Mouse (Mus musculus): ENCODE data around the gene Ube2i. TPM values are rescaled to one million over a fixed set of nuclear protein-coding genes. Genes with fewer than 3 reads are reported as not detected.

The Ube2i gene
- total RNA-seq, 2 experiments from 2014 or later = 91.6 to 97.5 TPM

GRCm38 (mm10) chr17:25221821-25222503, 52.5 kb downstream of the Ube2i start:
- intact Hi-C loops (cut with DNase I) = no loop called here
- no peak for DNase-seq (ENCODE audit: low spot score)

- DNase-seq (ENCODE audit: low spot score) = no peak
- intact Hi-C loops (cut with DNase I) = no loop called here
Observed at GRCm38 (mm10) chr17:25220746-25221145, 53.7 kb downstream of the Ube2i start.

- intact Hi-C loops (cut with DNase I) = no loop called here
- DNase-seq (ENCODE audit: low spot score) = no peak
Observed at GRCm38 (mm10) chr17:25219492-25220295, 54.7 kb downstream of the Ube2i start.

GRCm38 (mm10) chr17:25218967-25219366, 55.5 kb downstream of the Ube2i start:
- DNase-seq (ENCODE audit: low spot score) = no peak
- intact Hi-C loops (cut with DNase I) = no loop called here

GRCm38 (mm10) chr17:25215431-25215830, 59.0 kb downstream of the Ube2i start:
- no peak for DNase-seq (ENCODE audit: low spot score)
- intact Hi-C loops (cut with DNase I) = no loop called here

Small RNA genes within 50 kb of the gene (microRNA-seq; reads per million reads assigned to microRNA genes)
- gene Mir3547 = 0.83 reads per million

Other genes starting within 250 kb of the Ube2i start
- gene Tmem204, start 191.0 kb downstream of the Ube2i start, total RNA-seq (2021) = 10 to 100 TPM; 34.5 to 41.7 TPM
- gene Telo2, start 158.7 kb downstream of the Ube2i start, total RNA-seq (2021) = 10 to 100 TPM; 10.8 to 12.2 TPM
- 1 to 10 TPM; 3.7 to 6.7 TPM for gene Ptx4, start 153.9 kb downstream of the Ube2i start, total RNA-seq (2021)
- gene Clcn7, start 141.2 kb downstream of the Ube2i start, total RNA-seq (2021) = 10 to 100 TPM; 25.5 to 27.5 TPM
- gene Ccdc154, start 112.2 kb downstream of the Ube2i start, total RNA-seq (2021) = not detected
- not detected for gene Gm38655, start 99.2 kb downstream of the Ube2i start, total RNA-seq (2021)
- gene BC003965, start 90.1 kb downstream of the Ube2i start, total RNA-seq (2021) = 10 to 100 TPM; 22.1 to 23.2 TPM
- 1 to 10 TPM; 8.4 to 9.6 TPM for gene Unkl, start 86.2 kb downstream of the Ube2i start, total RNA-seq (2021)
- 10 to 100 TPM; 10.8 to 12.3 TPM for gene Gnptg, start 34.5 kb downstream of the Ube2i start, total RNA-seq (2021)
- gene Tsr3, start 34.5 kb downstream of the Ube2i start, total RNA-seq (2021) = 1 to 10 TPM; 7.4 to 8.7 TPM
- gene Baiap3, start 18.3 kb downstream of the Ube2i start, total RNA-seq (2021) = under 1 TPM; 0.55 to 0.61 TPM
- gene Prss34, start 23.8 kb upstream of the Ube2i start, total RNA-seq (2021) = under 1 TPM; 0.22 to 0.29 TPM
- gene Prss28, start 34.0 kb upstream of the Ube2i start, total RNA-seq (2021) = not detected
- gene Prss29, start 44.0 kb upstream of the Ube2i start, total RNA-seq (2021) = not detected
- under 1 TPM; 0.47 to 0.84 TPM for gene Tpsab1, start 70.9 kb upstream of the Ube2i start, total RNA-seq (2021)
- gene Tpsb2, start 91.7 kb upstream of the Ube2i start, total RNA-seq (2021) = 1 to 10 TPM; 1.6 to 2.2 TPM
- gene Tpsg1, start 94.7 kb upstream of the Ube2i start, total RNA-seq (2021) = not detected
- gene Cacna1h, start 159.2 kb upstream of the Ube2i start, total RNA-seq (2021) = 1 to 10 TPM; 6.9 to 7.3 TPM
- gene Tekt4, start 180.0 kb upstream of the Ube2i start, total RNA-seq (2021) = not detected
- gene Sstr5, start 222.7 kb upstream of the Ube2i start, total RNA-seq (2021) = not detected